Mouse (Mus musculus) kidney, embryonic 15.5 days (tissue): Measurements from ENCODE around the gene Gdf7. TPM values are rescaled to one million over a fixed set of nuclear protein-coding genes. Genes with fewer than 3 reads are reported as not detected.

Source experiments
- ATAC-seq: fragments of 200-750 bp; cut with Nextera tagmentation; replicated peaks from 2 replicates; pipeline ENCODE4 v1.8.0; 2017; ENCODE audit warnings: moderate TSS enrichment; ENCODE audit not compliant: low FRiP score
- H3K27ac ChIP-seq: fragments of 300-500 bp; sonication (generic); 2 replicates; pipeline ENCODE4 v1.5.1; 2015; ENCODE audit warnings: mild to moderate bottlenecking, inconsistent platforms
- H3K27me3 ChIP-seq: fragments of 300-500 bp; sonication (generic); 2 replicates; pipeline ENCODE4 v1.6.1; 2015; ENCODE audit warnings: inconsistent platforms
- H3K36me3 ChIP-seq: fragments of 300-500 bp; sonication (generic); 2 replicates; pipeline ENCODE4 v1.6.1; 2015; ENCODE audit warnings: inconsistent platforms
- H3K4me1 ChIP-seq: fragments of 300-500 bp; sonication (generic); 2 replicates; pipeline ENCODE4 v1.6.1; 2015; ENCODE audit warnings: inconsistent platforms
- H3K4me2 ChIP-seq: fragments of 300-500 bp; sonication (generic); 2 replicates; pipeline ENCODE4 v1.6.1; 2015; ENCODE audit warnings: moderate library complexity, mild to moderate bottlenecking, inconsistent platforms
- H3K4me3 ChIP-seq: fragments of 300-500 bp; sonication (generic); replicated peaks from 2 replicates; pipeline ENCODE4 v1.5.1; 2015; ENCODE audit warnings: mild to moderate bottlenecking, inconsistent platforms
- H3K9ac ChIP-seq: fragments of 300-500 bp; sonication (generic); 2 replicates; pipeline ENCODE4 v1.6.1; 2015; ENCODE audit warnings: mild to moderate bottlenecking, inconsistent platforms
- H3K9me3 ChIP-seq: fragments of 300-500 bp; sonication (generic); replicated peaks from 2 replicates; pipeline ENCODE4 v1.6.1; 2016; ENCODE audit warnings: inconsistent platforms
- WGBS: fragments of 180-500 bp; shearing (Covaris S2); methylation state at CpG from one replicate; pipeline ENCODE4 v1.1.7; 2015; ENCODE audit warnings: mixed read lengths; 5-methylcytosine and 5-hydroxymethylcytosine counted together
- polyA plus RNA-seq: library from polyadenylated mRNA; unstranded; fragments of >200 nt; fragmentation: Nextera tagmentation; extraction: Ambion mirVana; gene quantifications from 2 replicates; pipeline ENCODE4 v1.2.1, GENCODE M21; 2015

Gdf7 gene
- polyA plus RNA-seq, 1 experiment from 2014 or later: 1.2 TPM

GRCm38 (mm10) chr12:8325245-8325942 is 23.6 kb upstream of the Gdf7 start:
- WGBS: 85% methylated on average over 13 of the region's 13 CpGs
- Histone ChIP-seq H3K9ac (no peak overlapping the region), H3K9me3 (no peaks in the 10 kb centered on the region), H3K4me3 (no peak overlapping the region), H3K4me1 (peaks cover 7% of the 10 kb centered on the region; the same call in 1 of the 2 replicates), H3K4me2 (no peak overlapping the region), H3K27ac (no peak overlapping the region), H3K36me3 (peaks cover 44% of the 10 kb centered on the region), H3K27me3 (no peaks in the 10 kb centered on the region)
- ATAC-seq: no peak

- H3K9me3 ChIP-seq: no peaks in the 10 kb centered on the region
- no peak overlapping the region for H3K9ac ChIP-seq
- no peak overlapping the region for H3K27ac ChIP-seq
- no peak overlapping the region for H3K4me3 ChIP-seq
- ATAC-seq: no peak
- peaks cover 37% of the 10 kb centered on the region for H3K36me3 ChIP-seq
- H3K4me2 ChIP-seq: no peak overlapping the region
- H3K27me3 ChIP-seq: no peaks in the 10 kb centered on the region
- H3K4me1 ChIP-seq: 0 out of 2 replicates have a peak, but pooled peaks cover 9% of the 10 kb centered on the region
- 87% methylated on average over 10 of the region's 10 CpGs for WGBS
Observed at GRCm38 (mm10) chr12:8324086-8324485, 22.3 kb upstream of the Gdf7 start.

- Histone ChIP-seq H3K9ac (no peak overlapping the region), H3K9me3 (no peaks in the 10 kb centered on the region), H3K4me1 (0 out of 2 replicates have a peak, but pooled peaks cover 6% of the 10 kb centered on the region), H3K4me3 (no peak overlapping the region), H3K27ac (no peak overlapping the region), H3K4me2 (no peak overlapping the region), H3K36me3 (peaks cover 51% of the 10 kb centered on the region), H3K27me3 (no peaks in the 10 kb centered on the region)
- no peak for ATAC-seq
- WGBS: 85% methylated on average over 10 of the region's 10 CpGs
Observed at GRCm38 (mm10) chr12:8321506-8321905, 19.8 kb upstream of the Gdf7 start.

- H3K27ac ChIP-seq: no peak overlapping the region
- 43% methylated on average over 5 of the region's 5 CpGs for WGBS
- 0 out of 2 replicates have a peak, but pooled peaks have one; percentile 12 for ATAC-seq
- H3K4me3 ChIP-seq: no peak overlapping the region
- 0 out of 2 replicates have a peak, but pooled peaks cover 4% of the 10 kb centered on the region for H3K4me1 ChIP-seq
- peaks cover 40% of the 10 kb centered on the region for H3K36me3 ChIP-seq
- no peak overlapping the region for H3K4me2 ChIP-seq
- H3K9ac ChIP-seq: no peak overlapping the region
- H3K27me3 ChIP-seq: no peaks in the 10 kb centered on the region
- H3K9me3 ChIP-seq: no peaks in the 10 kb centered on the region
Observed at GRCm38 (mm10) chr12:8320084-8320713, 18.4 kb upstream of the Gdf7 start.

- no peaks in the 10 kb centered on the region for H3K9me3 ChIP-seq
- no peak overlapping the region for H3K27ac ChIP-seq
- H3K4me1 ChIP-seq: peaks cover 19% of the 10 kb centered on the region
- peaks cover 27% of the 10 kb centered on the region for H3K36me3 ChIP-seq
- WGBS: 93% methylated on average over 5 of the region's 5 CpGs
- H3K4me2 ChIP-seq: no peak overlapping the region
- no peak overlapping the region for H3K9ac ChIP-seq
- no peak for ATAC-seq
- no peak overlapping the region for H3K4me3 ChIP-seq
- H3K27me3 ChIP-seq: peaks cover 14% of the 10 kb centered on the region
Observed at GRCm38 (mm10) chr12:8316541-8316940, 14.8 kb upstream of the Gdf7 start.

- H3K4me3 ChIP-seq: peak overlapping the region; percentile 66
- no peaks in the 10 kb centered on the region for H3K9me3 ChIP-seq
- H3K27me3 ChIP-seq: peaks cover 29% of the 10 kb centered on the region
- H3K4me1 ChIP-seq: peaks cover 29% of the 10 kb centered on the region
- H3K36me3 ChIP-seq: peaks cover 15% of the 10 kb centered on the region; the same call in 1 of the 2 replicates
- peak overlapping the region; percentile 75 for H3K4me2 ChIP-seq
- peak overlapping the region; percentile 71 for H3K9ac ChIP-seq
- peak; percentile 20 for ATAC-seq
- 20% methylated on average over 12 of the region's 12 CpGs for WGBS
- no peak overlapping the region for H3K27ac ChIP-seq
Observed at GRCm38 (mm10) chr12:8313773-8314172, 12.0 kb upstream of the Gdf7 start.

GRCm38 (mm10) chr12:8313270-8313771 is 11.6 kb upstream of the Gdf7 start, which contains the start of gene Hs1bp3:
Hs1bp3 (plus strand) TSS chr12:8313432.
- no peaks in the 10 kb centered on the region for H3K9me3 ChIP-seq
- H3K36me3 ChIP-seq: peaks cover 10% of the 10 kb centered on the region; the same call in 1 of the 2 replicates
- peaks cover 29% of the 10 kb centered on the region for H3K4me1 ChIP-seq
- under 1% methylated on average over 38 of the region's 38 CpGs for WGBS
- H3K4me3 ChIP-seq: peak within 1 kb of the TSS; percentile 66
- peak within 1 kb of the TSS; percentile 75 for H3K4me2 ChIP-seq
- peaks cover 29% of the 10 kb centered on the region for H3K27me3 ChIP-seq
- peak within 1 kb of the TSS; percentile 71 for H3K9ac ChIP-seq
- no peak within 1 kb of the TSS for H3K27ac ChIP-seq
- ATAC-seq: peak; percentile 81

- Histone ChIP-seq H3K9me3 (no peaks in the 10 kb centered on the region), H3K4me1 (peaks cover 29% of the 10 kb centered on the region), H3K4me3 (no peak overlapping the region), H3K4me2 (no peak overlapping the region), H3K27me3 (peaks cover 29% of the 10 kb centered on the region), H3K36me3 (0 out of 2 replicates have a peak, but pooled peaks cover under 1% of the 10 kb centered on the region), H3K27ac (no peak overlapping the region), H3K9ac (no peak overlapping the region)
- no peak for ATAC-seq
- 90% methylated on average over 4 of the region's 4 CpGs for WGBS
Observed at GRCm38 (mm10) chr12:8312266-8312665, 10.5 kb upstream of the Gdf7 start.

- Histone ChIP-seq H3K9ac (no peak overlapping the region), H3K9me3 (no peaks in the 10 kb centered on the region), H3K27ac (no peak overlapping the region), H3K36me3 (no peaks in the 10 kb centered on the region), H3K27me3 (peaks cover 34% of the 10 kb centered on the region), H3K4me3 (no peak overlapping the region), H3K4me2 (peak overlapping the region; percentile 38; the same call in 1 of the 2 replicates), H3K4me1 (peaks cover 32% of the 10 kb centered on the region)
- 36% methylated on average over 17 of the region's 17 CpGs for WGBS
- no peak for ATAC-seq
Observed at GRCm38 (mm10) chr12:8310992-8311391, 9.2 kb upstream of the Gdf7 start.

GRCm38 (mm10) chr12:8306910-8307309 is 5.2 kb upstream of the Gdf7 start:
- Histone ChIP-seq H3K4me3 (no peak overlapping the region), H3K4me1 (peaks cover 27% of the 10 kb centered on the region), H3K9ac (no peak overlapping the region), H3K27me3 (peaks cover 63% of the 10 kb centered on the region), H3K9me3 (no peaks in the 10 kb centered on the region), H3K36me3 (no peaks in the 10 kb centered on the region), H3K4me2 (no peak overlapping the region), H3K27ac (no peak overlapping the region)
- 54% methylated on average over 1 of the region's 1 CpGs for WGBS
- ATAC-seq: no peak

- Histone ChIP-seq H3K4me3 (no peak overlapping the region), H3K9ac (no peak overlapping the region), H3K36me3 (no peaks in the 10 kb centered on the region), H3K4me2 (no peak overlapping the region), H3K4me1 (peaks cover 31% of the 10 kb centered on the region), H3K27me3 (peaks cover 64% of the 10 kb centered on the region), H3K9me3 (no peaks in the 10 kb centered on the region), H3K27ac (no peak overlapping the region)
- peak; percentile 50 for ATAC-seq
- WGBS: 6% methylated on average over 5 of the region's 5 CpGs
Observed at GRCm38 (mm10) chr12:8306432-8306831, 4.7 kb upstream of the Gdf7 start.

GRCm38 (mm10) chr12:8305258-8305657 is 3.5 kb upstream of the Gdf7 start:
- Histone ChIP-seq H3K27ac (no peak overlapping the region), H3K27me3 (peaks cover 65% of the 10 kb centered on the region), H3K4me3 (no peak overlapping the region), H3K36me3 (no peaks in the 10 kb centered on the region), H3K9ac (no peak overlapping the region), H3K4me2 (no peak overlapping the region), H3K4me1 (peaks cover 26% of the 10 kb centered on the region), H3K9me3 (no peaks in the 10 kb centered on the region)
- 52% methylated on average over 2 of the region's 2 CpGs for WGBS
- no peak for ATAC-seq
